Mouse (Mus musculus) monocyte, adult 5-6 weeks (primary cell): ENCODE results near the gene Dock10. TPM values are rescaled to one million over a fixed set of nuclear protein-coding genes. Genes with fewer than 3 reads are reported as not detected.

Source experiments
- ATAC-seq: fragments of 153-309, 156-312 bp; replicated peaks from 2 replicates; pipeline ENCODE4 v1.8.0; 2017; ENCODE audit warnings: mild to moderate bottlenecking; ENCODE audit not compliant: low TSS enrichment, insufficient number of reproducible peaks, severe bottlenecking, poor library complexity, low FRiP score
- total RNA-seq: library from RNA; stranded (forward); fragments of 200-1000, 200-491, 200-594 nt; gene quantifications from 3 replicates; pipeline ENCODE4 v1.2.3, GENCODE M21; 2017

Gene Dock10
- total RNA-seq, 1 experiment from 2014 or later: 171 TPM

DNA sequence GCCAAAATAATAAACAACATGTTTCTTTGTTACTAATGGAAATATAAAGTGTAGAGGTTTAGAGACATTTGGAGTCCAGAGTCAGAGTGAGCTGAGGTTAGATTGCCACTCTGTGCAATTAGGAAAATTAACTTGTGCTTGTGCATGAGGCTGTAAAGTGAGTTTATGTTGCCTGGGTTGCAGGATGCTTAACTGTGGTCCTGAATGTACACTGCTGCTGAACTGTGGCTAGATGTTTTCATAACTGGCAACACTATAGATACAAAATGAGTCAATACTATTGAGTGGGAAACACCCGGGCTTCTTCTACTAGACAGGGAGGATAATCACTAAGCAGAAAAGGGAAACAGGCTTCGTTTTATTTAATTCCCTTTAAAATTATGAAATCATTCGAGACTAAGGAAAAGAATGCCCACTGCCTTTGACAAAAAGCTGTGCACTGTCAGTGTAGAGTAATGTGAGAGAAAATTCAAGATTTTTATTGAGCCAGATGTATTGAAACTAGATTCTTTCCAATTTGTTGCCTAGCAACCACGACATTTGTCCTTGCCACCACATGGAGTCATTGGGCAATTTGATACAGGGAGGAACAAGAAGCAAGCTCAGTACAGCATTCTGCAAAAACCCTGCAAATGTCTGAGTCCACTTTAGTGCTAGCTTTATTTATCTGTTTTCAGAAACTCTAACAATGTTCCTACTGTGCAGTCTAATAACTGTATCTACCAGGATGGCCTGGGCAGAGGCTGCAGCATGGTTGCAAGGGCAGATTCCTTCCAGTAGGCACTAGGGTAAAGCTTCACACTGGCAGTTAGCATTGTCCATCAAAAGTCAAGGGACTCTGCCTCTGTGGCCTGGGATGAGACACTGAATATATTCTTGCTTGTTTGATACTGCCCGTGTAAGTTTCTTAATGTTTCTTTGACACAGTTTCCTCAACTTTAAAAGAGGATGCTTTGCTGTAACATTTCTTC, 127.9 kb downstream of the Dock10 start:
- ATAC-seq: 0 out of 2 replicates have a peak, but pooled peaks have one; percentile 31

DNA sequence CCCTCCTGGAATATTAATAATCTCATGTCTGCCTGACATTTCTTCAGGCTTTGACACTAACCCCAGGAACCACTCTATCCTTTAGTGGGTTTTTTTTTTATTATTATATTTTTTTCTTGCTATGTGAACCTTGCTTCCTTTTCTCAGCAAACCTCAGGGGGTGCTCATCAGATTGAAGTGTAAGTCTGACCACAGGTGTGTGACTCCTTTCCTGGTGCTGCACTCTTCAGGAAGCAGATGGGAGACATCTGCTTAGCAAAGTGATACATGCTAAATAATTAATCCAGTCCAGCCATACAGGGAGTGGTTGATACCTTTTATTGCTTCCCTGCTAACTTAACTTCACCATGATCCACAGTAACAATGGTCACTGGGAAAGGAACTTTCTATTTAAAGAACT, 130.3 kb downstream of the Dock10 start:
- ATAC-seq: no peak

DNA sequence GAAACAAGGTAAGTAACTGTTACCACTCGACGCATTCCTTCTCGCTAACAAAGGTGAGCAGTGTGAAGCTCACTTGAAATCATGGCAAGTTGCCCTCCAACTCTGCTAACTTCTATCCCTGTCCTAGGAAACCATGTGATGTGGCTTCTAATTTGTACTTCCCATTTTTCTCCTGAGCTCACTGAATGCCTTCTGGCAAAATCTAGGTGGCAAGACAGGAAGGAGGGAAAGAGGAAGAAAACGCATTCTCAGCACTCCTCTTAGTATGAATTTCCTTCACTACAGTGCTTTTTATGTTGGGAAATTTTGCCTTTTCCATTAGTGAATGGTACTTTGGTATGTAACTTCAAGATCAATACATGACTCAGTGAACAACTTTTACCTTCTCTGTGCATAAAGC, 131.5 kb downstream of the Dock10 start:
- ATAC-seq: no peak

DNA sequence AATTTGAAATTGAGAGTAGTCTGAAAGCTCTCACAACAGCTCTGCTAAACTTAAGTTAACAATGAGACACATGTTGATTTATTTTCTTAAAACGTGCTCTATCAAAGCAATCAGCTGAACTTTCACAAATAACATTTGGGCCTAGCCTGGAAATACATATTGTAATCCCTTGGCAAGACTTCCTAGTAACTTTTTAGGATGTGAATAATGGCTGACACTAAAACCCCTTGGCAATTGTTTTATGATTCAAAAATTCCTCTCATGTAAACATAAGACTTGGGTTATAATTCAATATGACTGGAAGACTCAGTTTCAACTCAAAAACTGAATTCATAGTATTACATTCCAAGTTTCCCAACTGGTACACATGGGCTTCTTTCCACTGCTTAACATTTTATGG, 133.0 kb downstream of the Dock10 start:
- ATAC-seq: no peak

DNA sequence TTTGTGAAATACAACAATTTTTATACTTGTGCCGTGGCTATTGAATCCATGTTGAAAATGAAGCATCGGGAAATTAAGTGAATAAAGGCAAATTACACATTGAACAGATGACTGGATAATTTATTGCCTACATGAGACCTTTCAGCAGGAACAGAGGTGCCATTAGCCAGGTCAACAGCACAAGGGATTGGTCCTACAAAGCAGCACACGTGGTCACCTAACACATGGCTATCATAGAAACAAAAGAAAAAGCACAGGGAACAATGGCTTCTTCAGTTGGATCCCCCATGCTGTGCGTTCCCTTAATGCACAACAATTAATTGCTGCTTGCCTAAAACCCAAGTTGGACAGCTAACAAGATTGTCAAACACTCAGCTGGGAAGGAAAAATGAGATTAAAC, 133.8 kb downstream of the Dock10 start:
- ATAC-seq: no peak

DNA sequence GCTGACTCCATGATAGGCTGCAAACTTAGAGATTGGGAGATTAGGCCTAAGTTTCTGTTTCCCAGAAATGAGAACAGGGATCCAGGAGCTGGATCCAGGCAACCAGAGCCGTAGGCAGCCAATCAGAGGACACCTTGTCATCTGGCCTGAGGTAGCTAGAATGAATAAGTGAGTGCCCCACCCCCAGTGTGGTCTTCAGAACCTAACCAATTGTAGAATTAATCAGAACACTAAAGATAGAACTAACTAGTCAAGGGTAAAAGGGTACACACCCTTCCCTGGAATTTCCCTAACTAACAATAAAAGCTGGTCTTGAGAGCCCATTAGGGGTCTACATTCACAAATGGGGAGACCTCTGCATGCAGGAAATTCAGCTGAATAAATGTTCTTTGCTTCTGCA, 135.7 kb downstream of the Dock10 start:
- no peak for ATAC-seq

DNA sequence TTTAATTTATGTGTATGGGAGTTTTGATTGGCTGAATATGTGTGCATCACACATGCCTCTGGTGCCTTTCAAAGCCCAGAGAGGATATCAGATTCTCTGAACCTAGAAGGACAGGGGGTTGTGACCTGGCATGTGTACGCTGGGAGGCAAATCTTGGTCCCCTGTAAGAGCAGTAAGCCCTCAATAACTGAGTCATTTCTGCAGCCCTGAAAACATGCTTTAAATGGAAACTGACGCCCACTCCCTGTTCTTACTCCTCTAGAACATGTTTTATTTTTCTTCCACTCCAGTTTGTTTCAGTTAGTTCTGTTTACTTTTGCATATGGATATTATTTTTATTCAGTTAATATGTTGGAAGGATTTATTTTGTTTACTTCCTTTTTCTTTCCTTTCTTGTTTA, 139.2 kb downstream of the Dock10 start:
- no peak for ATAC-seq

DNA sequence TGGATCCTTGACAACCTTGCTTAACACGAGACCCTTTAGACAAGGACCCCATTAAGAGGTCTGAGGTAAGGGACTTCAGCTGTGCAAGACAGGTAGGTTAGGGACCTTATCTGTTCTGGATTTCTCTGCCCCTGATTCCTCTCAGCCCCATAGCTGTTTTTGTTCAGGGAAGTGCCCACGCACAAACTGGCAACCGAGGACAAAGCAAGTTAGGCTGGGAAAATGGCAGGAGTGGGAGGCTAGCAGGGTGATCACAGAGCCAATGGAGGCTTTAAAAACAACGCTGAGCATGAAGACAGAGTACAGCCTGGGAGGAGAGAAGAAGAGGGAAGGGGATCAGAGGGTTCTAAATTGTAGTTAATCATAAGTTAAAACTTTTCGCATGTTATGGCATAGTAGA, 141.7 kb downstream of the Dock10 start:
- no peak for ATAC-seq

DNA sequence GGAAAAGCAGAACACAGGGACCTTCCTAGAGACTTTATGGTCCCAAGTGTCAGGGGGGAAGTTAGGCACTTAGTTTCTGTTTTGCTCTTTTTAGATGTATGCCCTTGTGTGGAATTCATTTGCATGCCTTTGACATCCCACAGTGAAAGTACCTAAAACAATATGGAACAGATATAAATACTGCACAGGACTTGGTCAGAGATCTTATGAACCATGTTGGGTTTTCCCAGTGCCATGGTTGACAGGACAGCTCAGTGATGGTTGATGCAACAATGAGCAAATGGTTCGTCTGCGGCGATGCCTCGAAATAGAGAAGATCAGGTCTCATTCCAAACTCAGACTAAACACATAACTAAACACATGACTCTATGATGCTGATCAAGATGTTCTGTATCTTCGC, 143.6 kb downstream of the Dock10 start:
- no peak for ATAC-seq

DNA sequence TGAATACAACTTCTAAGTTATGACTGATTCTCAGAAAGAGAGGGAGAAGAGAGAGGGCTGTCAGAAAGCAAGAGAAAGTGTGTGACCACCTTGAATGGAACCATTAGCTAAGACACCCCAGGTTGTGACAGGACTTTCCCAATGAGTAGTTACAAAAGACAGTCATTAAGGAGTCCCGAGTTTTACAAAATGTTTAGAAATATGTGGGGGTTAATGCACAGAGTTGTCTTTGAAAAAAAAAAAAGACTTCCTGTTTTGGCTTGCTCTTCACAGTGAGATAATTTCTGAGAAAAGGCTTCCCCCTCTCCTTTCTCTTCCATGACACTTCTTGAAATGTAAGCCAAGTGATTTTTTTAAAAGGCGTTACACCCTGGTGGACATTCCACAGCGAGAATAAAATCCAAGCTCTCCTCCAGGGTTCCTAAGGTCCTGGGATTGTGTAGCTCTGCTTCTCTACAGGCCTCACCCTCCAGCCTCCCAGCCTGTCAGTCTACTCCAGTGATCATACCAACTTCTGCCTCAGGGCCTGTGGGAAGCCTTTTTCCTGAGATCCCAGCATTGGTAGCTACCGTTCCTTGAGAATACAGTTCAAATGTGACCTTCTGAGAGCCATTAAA, 144.8 kb downstream of the Dock10 start:
- ATAC-seq: no peak

DNA sequence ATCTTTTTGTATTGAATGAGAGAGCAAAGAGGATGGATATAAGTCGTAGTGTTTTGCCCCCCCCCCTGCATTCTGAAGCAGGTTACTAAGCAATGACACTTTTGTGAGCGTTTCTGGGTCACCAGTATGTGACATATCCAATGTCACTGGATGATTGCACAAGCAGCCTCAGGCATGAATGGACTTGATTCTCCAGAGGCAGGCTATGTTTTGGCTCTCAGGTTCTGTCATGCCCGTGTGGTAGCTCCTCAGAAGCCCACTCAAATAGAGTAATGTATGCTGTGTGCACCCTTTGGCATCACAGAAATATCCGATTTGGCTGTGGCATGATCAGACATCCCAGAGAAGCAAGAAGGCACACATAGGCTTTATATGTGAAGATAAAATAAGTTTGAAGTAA, 150.8 kb downstream of the Dock10 start:
- ATAC-seq: no peak

DNA sequence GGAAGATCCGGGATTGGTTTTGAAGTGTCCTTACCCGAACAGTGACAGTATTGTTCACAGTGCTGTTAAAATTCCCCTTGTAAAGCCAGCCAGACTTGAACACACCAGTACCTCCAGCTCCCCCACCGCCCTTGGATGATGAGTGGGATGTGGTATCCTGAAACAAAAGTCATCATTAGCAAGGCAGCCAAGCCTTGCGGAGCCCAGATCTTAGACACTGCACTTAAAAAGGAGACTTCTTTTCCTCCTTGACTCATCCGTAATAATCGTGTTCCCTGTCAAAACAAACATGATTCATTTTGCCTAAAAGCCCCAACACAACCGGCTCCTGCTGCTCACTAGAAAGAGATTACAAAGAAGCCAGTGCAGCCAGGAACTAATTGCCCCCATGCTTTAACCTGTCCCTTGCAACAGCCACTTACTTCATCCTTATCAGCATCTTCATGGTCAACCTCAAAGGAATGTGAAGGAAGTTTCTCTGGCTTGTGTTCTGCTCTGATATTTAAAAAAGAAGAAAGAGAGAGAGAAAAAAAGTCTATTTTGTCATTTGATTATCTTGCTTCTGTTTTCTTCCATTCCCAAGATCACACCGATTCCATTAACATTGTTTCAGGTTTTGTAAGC, 152.1 kb downstream of the Dock10 start:
- ATAC-seq: no peak

DNA sequence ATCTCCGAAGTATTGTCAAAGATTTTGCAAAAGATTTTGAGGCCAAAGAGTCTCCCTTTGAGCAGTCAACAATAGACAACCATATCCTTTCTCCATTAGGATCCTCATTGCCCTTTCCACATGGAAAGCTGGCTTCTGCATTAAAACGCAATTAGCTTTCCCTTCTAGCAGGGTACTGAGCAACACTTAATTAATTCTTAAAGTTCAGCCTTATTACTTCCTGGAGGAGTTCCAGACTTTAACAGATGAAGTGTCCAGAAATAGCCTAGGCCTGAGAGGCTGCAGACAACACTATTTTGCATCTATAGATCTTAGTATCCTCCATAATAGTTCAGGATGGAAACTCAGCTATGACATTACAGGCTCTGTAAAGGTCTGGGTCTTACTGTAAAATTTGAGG, 154.0 kb downstream of the Dock10 start:
- ATAC-seq: no peak

DNA sequence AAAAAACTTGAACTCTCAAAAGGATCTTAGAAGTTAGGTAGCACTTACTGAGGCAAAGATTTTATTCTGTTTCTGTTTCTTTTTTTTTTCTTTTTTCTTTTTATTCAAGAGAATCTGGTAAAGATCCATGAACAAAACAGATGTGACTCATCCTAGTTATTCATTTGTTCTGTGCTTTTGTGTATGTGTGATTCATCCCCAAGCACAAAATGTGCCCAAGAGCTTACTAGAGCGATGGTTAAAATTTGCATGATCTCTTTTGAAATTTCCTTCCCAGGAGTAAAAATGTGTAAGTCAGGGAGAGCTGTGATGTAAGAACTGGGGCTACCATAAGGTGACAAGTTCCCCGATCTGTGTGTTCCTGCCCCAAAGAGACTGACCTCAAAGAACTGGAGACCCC, 155.2 kb downstream of the Dock10 start:
- no peak for ATAC-seq

DNA sequence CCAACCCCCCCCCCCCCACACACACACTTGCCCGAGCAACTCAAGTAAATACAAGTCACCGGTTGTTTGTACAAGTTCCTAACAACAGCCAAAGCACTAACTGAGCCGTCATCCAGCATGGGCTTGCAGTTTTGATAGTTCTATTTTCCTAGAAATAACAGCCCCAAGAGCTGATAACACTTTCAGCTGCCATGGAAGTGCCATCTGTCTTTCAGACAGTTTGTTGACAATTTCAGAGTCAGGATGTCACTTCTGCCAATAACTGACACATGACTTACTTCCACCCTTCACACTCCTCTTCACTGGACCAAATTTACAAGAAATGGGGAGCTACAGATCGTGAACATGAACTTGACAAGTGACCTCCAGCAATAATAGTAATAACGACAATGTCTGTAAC, 175.0 kb downstream of the Dock10 start:
- no peak for ATAC-seq

DNA sequence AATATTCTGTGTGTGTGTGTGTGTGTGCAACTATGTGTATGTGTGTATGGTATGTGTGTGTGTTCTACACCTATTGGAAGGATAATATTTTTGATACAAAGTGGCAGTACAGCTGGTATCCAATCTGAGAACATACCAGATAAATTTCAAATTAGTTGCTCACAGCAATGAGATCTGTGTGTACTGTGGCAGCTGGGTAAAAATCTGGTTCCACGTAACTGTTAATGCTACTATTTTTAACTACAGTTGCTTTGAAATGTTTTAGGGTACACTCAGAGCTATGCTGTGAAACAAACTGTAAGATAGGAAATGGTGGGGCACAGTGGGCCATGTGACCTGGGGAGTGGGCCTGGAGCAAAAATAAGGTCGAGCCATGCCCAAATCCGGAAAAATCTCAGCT, 176.1 kb downstream of the Dock10 start:
- ATAC-seq: no peak

DNA sequence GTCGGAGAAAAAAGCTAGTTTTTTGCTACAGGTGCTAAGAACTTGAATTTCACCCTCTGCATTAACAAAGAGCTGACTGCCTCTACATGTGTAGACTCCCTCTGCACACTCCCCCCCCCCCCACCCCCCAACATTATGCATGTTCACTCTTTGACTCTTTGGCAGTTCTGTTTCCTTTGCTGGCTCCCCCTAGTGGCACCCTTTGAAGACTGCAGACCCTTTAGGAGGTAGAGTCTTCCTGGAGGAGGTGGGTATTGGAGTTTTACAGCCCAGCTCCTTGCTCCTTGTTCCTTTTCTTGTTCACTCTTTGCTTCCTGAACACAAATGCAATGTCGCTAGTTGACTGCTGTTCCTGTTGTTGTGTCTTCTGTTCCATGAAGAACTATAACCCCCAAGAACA, 181.4 kb downstream of the Dock10 start:
- ATAC-seq: no peak

DNA sequence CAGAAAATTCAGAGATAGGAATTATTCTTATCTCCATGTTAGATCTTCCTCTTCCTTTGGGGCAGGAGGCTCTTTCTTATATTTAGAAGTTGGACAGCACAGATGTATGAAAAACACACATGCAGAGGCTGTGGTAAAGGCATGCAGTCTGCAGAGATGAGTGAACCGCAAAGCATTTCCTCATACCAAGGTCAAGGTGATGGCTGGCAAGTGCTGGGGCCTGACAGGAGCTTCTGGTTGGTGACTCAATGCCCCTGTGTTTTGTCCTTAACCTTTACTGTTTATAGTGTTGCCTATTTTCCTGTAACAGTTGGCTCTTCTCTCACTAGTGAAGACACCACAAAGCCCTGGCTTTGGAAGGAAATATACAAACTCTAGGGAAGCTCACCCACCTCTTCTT, 201.9 kb downstream of the Dock10 start:
- ATAC-seq: no peak

DNA sequence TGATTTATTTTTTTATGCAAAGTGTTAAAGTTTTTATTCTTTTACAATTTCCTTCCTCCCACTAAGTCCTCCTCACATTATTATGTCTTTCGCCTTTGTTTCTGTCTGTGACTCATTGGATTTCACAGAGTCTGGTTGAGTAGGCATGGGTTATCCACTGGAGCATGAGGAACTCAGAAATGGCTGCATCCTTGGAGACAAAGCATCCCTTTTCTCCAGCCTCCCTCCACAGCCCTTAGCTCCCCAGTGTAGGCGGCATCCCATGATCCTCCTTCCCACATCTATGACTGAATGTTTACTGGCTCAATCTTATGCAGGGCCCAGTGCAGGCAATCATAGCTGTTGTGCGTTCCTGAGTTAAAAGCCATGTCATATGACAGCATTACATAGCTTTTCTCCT, 216.8 kb downstream of the Dock10 start:
- no peak for ATAC-seq

DNA sequence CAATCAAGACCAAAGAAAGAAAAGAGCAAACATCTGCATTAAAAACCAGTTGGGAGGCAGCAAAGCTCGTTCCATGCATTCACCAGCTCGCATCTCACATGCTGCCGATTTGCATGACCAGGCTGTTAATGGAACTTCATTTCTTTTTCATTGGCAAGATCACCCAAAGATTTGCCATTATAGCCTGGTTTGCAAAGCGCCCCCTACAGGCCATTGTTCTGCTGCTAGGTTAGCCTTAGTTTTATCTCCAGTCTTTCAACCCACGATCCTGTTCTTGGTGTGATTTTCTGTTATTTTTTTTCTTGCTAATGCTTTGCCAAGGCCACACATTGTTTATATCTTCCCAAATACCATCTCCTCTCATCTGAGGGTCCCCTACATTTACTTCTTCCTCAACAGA, 236.1 kb downstream of the Dock10 start:
- no peak for ATAC-seq
